Mouse (Mus musculus) right cerebral cortex, postnatal 14 days (tissue): ENCODE data around the gene Zkscan4.

ENCODE experiments used
- DNase-seq: peaks from one replicate; pipeline ENCODE4 v3.0.0; 2022

The Zkscan4 gene

GRCm38 (mm10) chr13:21530781-21531201, 52.1 kb downstream of the Zkscan4 start, which contains the start of gene Zkscan8:
Zkscan8 (minus strand) TSS chr13:21531120.
- DNase-seq: peak; percentile 79
